Mouse (Mus musculus) CH12.LX (cell line): ENCODE measurements around the gene Nudt21.

ENCODE experiments used
- CHD2 ChIP-seq: IDR thresholded peaks from 2 replicates; pipeline ENCODE4 v1.6.1; 2011; ENCODE audit warnings: low read length, improper control_type of control experiment
- CTCF ChIP-seq, 2 experiments: IDR thresholded peaks in 1 of 2; conservative IDR thresholded peaks in 1 of 2; 2 replicates each; pipeline ENCODE4 v1.5.1; 2011 to 2012; ENCODE audit warnings: low read depth in 2 of 2, low read length in 2 of 2, improper control_type of control experiment in 1 of 2, inconsistent platforms in 1 of 2, mild to moderate bottlenecking in 1 of 2, moderate library complexity in 1 of 2
- E2F4 ChIP-seq: IDR thresholded peaks from 2 replicates; pipeline ENCODE4 v1.6.1; 2011; ENCODE audit warnings: low read depth, low read length, improper control_type of control experiment; ENCODE audit not compliant: insufficient replicate concordance
- IRF4 ChIP-seq: IDR thresholded peaks from 2 replicates; pipeline ENCODE4 v1.6.1; 2014; ENCODE audit warnings: low read depth, mild to moderate bottlenecking, inconsistent platforms, low read length, improper control_type of control experiment
- JUND ChIP-seq: conservative IDR thresholded peaks from 2 replicates; pipeline ENCODE4 v1.6.1; 2011; ENCODE audit warnings: low read depth, low read length, improper control_type of control experiment
- MAZ ChIP-seq: IDR thresholded peaks from 2 replicates; pipeline ENCODE4 v1.6.1; 2012; ENCODE audit warnings: low read depth, mild to moderate bottlenecking, inconsistent platforms, low read length, improper control_type of control experiment, moderate library complexity
- PAX5 ChIP-seq: IDR thresholded peaks from 2 replicates; pipeline ENCODE4 v1.6.1; 2012; ENCODE audit warnings: low read length, inconsistent platforms, mixed read lengths
- POLR2A ChIP-seq: IDR thresholded peaks from 2 replicates; pipeline ENCODE4 v1.6.1; 2011; ENCODE audit warnings: low read depth, mild to moderate bottlenecking, improper control_type of control experiment, low read length
- SIN3A ChIP-seq: IDR thresholded peaks from 2 replicates; pipeline ENCODE4 v1.6.1; 2012; ENCODE audit warnings: low read length, improper control_type of control experiment, inconsistent platforms
- TCF12 ChIP-seq: IDR thresholded peaks from 2 replicates; pipeline ENCODE4 v1.6.1; 2014; ENCODE audit warnings: low read depth, mild to moderate bottlenecking, inconsistent platforms, low read length, improper control_type of control experiment
- USF1 ChIP-seq: IDR thresholded peaks from 2 replicates; pipeline ENCODE4 v1.6.1; 2014; ENCODE audit warnings: low read depth, mild to moderate bottlenecking, inconsistent platforms, low read length, improper control_type of control experiment
- USF2 ChIP-seq: conservative IDR thresholded peaks from 2 replicates; pipeline ENCODE4 v1.6.1; 2011; ENCODE audit warnings: low read depth, low read length, improper control_type of control experiment

DNA sequence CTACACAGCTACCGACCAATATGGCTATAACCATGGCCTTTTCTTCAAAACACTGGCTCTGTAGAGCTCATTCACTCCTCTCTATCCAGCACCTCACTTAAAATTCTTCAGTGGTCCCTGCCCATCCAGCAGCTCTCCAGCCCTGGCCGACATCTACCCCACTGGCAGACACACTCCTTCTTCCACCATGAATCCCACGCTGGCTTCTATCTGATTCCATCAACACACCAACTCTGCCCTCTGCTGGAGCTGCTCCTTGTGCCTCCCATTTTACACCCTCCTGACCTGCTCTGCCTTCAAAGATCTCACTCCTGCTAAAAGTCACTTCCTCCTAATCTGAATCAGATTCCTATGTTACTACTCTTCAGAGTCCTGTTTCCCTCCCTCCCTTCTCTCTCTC, 53.0 kb downstream of the Nudt21 start:
- no peak for TF ChIP-seq JUND
- no peak for TF ChIP-seq POLR2A
- no peak for TF ChIP-seq SIN3A
- peak in 1 of 2 experiments; percentile 21; a peak in 2 of 4 replicates for TF ChIP-seq CTCF (conservative IDR thresholded peaks at IDR 0.05 in 1 of 2, IDR thresholded peaks at IDR 0.05 in 1 of 2; ENCODE audit: low read depth in 2 of 2, low read length in 2 of 2)
- TF ChIP-seq USF2 = no peak
- TF ChIP-seq TCF12 = no peak
- TF ChIP-seq USF1 = no peak
- no peak for TF ChIP-seq PAX5
- no peak for TF ChIP-seq IRF4
- TF ChIP-seq CHD2 = no peak
- no peak for TF ChIP-seq E2F4
- no peak for TF ChIP-seq MAZ
